Mouse (Mus musculus): ENCODE results near the gene Polr2i.
A peak's percentile ranks its signal among the peaks of the same experiment; 100 is the strongest.
"Not testable (repeated sequence)": the region's sequence is repeated elsewhere in the genome, so short reads cannot be mapped to it uniquely, and the experiment has no call there.

Polr2i gene

GRCm38 (mm10) chr7:30205383-30205782 lies 26.4 kb upstream of the Polr2i start:
- DNase-seq (ENCODE audit: low spot score): no peak

- not testable (repeated sequence) for DNase-seq (ENCODE audit: low spot score)
These were observed 25.4 kb upstream of the Polr2i start for GRCm38 (mm10) chr7:30206364-30206763.

GRCm38 (mm10) chr7:30211025-30211424 lies 20.7 kb upstream of the Polr2i start:
- DNase-seq (ENCODE audit: low spot score): no peak

- no peak for DNase-seq (ENCODE audit: low spot score)
These were observed 17.9 kb upstream of the Polr2i start for GRCm38 (mm10) chr7:30213881-30214280.

- DNase-seq (ENCODE audit: low spot score): no peak
These were observed 15.9 kb upstream of the Polr2i start for GRCm38 (mm10) chr7:30215875-30216274.

GRCm38 (mm10) chr7:30216723-30217151 lies 15.0 kb upstream of the Polr2i start:
- DNase-seq (ENCODE audit: low spot score): peak; percentile 56

- DNase-seq (ENCODE audit: low spot score): no peak
These were observed 14.5 kb upstream of the Polr2i start for GRCm38 (mm10) chr7:30217277-30217676.

GRCm38 (mm10) chr7:30219293-30220007 lies 12.3 kb upstream of the Polr2i start:
- DNase-seq (ENCODE audit: low spot score): no peak

GRCm38 (mm10) chr7:30220008-30220356 lies 11.8 kb upstream of the Polr2i start:
- no peak for DNase-seq (ENCODE audit: low spot score)

- no peak for DNase-seq (ENCODE audit: low spot score)
These were observed 10.3 kb upstream of the Polr2i start for GRCm38 (mm10) chr7:30221433-30221832.

GRCm38 (mm10) chr7:30222205-30222604 lies 9.5 kb upstream of the Polr2i start:
- DNase-seq (ENCODE audit: low spot score): no peak

GRCm38 (mm10) chr7:30224206-30224605 lies 7.5 kb upstream of the Polr2i start:
- DNase-seq (ENCODE audit: low spot score): no peak

GRCm38 (mm10) chr7:30231328-30231668 lies 450 bp upstream of the Polr2i start:
- DNase-seq (ENCODE audit: low spot score): no peak

GRCm38 (mm10) chr7:30232631-30233148 lies 942 bp downstream of the Polr2i start:
- peak; percentile 53 for DNase-seq (ENCODE audit: low spot score)

GRCm38 (mm10) chr7:30233387-30233786 lies 1.6 kb downstream of the Polr2i start:
- no peak for DNase-seq (ENCODE audit: low spot score)

- no peak for DNase-seq (ENCODE audit: low spot score)
These were observed 2.6 kb downstream of the Polr2i start for GRCm38 (mm10) chr7:30234276-30234858.

GRCm38 (mm10) chr7:30235091-30235490 lies 3.3 kb downstream of the Polr2i start:
- DNase-seq (ENCODE audit: low spot score): no peak

- no peak for DNase-seq (ENCODE audit: low spot score)
These were observed 3.9 kb downstream of the Polr2i start, which contains the start of gene Ovol3 for GRCm38 (mm10) chr7:30235625-30236024. Ovol3 (minus strand) TSS chr7:30235725.

- not testable (repeated sequence) for DNase-seq (ENCODE audit: low spot score)
These were observed 5.6 kb downstream of the Polr2i start for GRCm38 (mm10) chr7:30237374-30237773.

GRCm38 (mm10) chr7:30251956-30252954 lies 20.5 kb downstream of the Polr2i start:
- DNase-seq (ENCODE audit: low spot score): no peak

- no peak for DNase-seq (ENCODE audit: low spot score)
These were observed 33.3 kb downstream of the Polr2i start for GRCm38 (mm10) chr7:30265041-30265440.

GRCm38 (mm10) chr7:30265531-30265930 lies 33.8 kb downstream of the Polr2i start:
- no peak for DNase-seq (ENCODE audit: low spot score)
